Mouse (Mus musculus) embryonic facial prominence, embryonic 15.5 days (tissue): ENCODE data around the gene 2310034G01Rik. TPM values are rescaled to one million over a fixed set of nuclear protein-coding genes. Genes with fewer than 3 reads are reported as not detected.
A peak's percentile ranks its signal among the peaks of the same experiment; 100 is the strongest.

Source experiments
- ATAC-seq: fragments of 200-750 bp; cut with Nextera tagmentation; 2 replicates; pipeline ENCODE4 v1.8.0; 2017; ENCODE audit warnings: low read depth, moderate TSS enrichment; ENCODE audit not compliant: insufficient number of reproducible peaks, low FRiP score, low TSS enrichment
- H3K27ac ChIP-seq: fragments of 300-500 bp; sonication (generic); replicated peaks from 2 replicates; pipeline ENCODE4 v1.5.1; 2015; ENCODE audit warnings: mild to moderate bottlenecking, inconsistent platforms
- H3K27me3 ChIP-seq: fragments of 300-500 bp; sonication (generic); 2 replicates; pipeline ENCODE4 v1.6.1; 2015; ENCODE audit warnings: inconsistent platforms
- H3K36me3 ChIP-seq: fragments of 300-500 bp; sonication (generic); 2 replicates; pipeline ENCODE4 v1.6.1; 2015; ENCODE audit warnings: mild to moderate bottlenecking, inconsistent platforms
- H3K4me1 ChIP-seq: fragments of 300-500 bp; sonication (generic); 2 replicates; pipeline ENCODE4 v1.6.1; 2015; ENCODE audit warnings: inconsistent platforms
- H3K4me2 ChIP-seq: fragments of 300-500 bp; sonication (generic); replicated peaks from 2 replicates; pipeline ENCODE4 v1.6.1; 2015; ENCODE audit warnings: mild to moderate bottlenecking, inconsistent platforms
- H3K4me3 ChIP-seq: fragments of 300-500 bp; sonication (generic); replicated peaks from 2 replicates; pipeline ENCODE4 v1.5.1; 2015; ENCODE audit warnings: mild to moderate bottlenecking, inconsistent platforms
- H3K9ac ChIP-seq: fragments of 300-500 bp; sonication (generic); 2 replicates; pipeline ENCODE4 v1.6.1; 2015; ENCODE audit warnings: inconsistent platforms
- H3K9me3 ChIP-seq: fragments of 300-500 bp; sonication (generic); replicated peaks from 2 replicates; pipeline ENCODE4 v1.6.1; 2016; ENCODE audit warnings: inconsistent platforms
- WGBS: fragments of 180-500 bp; shearing (Covaris S2); methylation state at CpG from one replicate; pipeline ENCODE4 v1.1.7; 2015; 5-methylcytosine and 5-hydroxymethylcytosine counted together
- polyA plus RNA-seq: library from polyadenylated mRNA; unstranded; fragments of >200 nt; fragmentation: Nextera tagmentation; extraction: Ambion mirVana; gene quantifications from 2 replicates; pipeline ENCODE4 v1.2.1, GENCODE M21; 2015

Gene 2310034G01Rik
- polyA plus RNA-seq, 1 experiment from 2014 or later, result 5.3 TPM

GRCm38 (mm10) chr19:46312566-46312965 is 37.5 kb downstream of the 2310034G01Rik start:
- ATAC-seq, result no peak
- Histone ChIP-seq H3K4me1 (peaks cover 40% of the 10 kb centered on the region), H3K9ac (no peak overlapping the region), H3K36me3 (peaks cover 43% of the 10 kb centered on the region), H3K9me3 (no peaks in the 10 kb centered on the region), H3K27ac (no peak overlapping the region), H3K27me3 (peaks cover 64% of the 10 kb centered on the region), H3K4me3 (no peak overlapping the region), H3K4me2 (no peak overlapping the region)
- 87% methylated on average over 21 of the region's 21 CpGs for WGBS

GRCm38 (mm10) chr19:46311341-46311740 is 38.8 kb downstream of the 2310034G01Rik start:
- H3K4me3 ChIP-seq, result no peak overlapping the region
- peaks cover 61% of the 10 kb centered on the region for H3K27me3 ChIP-seq
- H3K9ac ChIP-seq, result no peak overlapping the region
- WGBS, result 88% methylated on average over 9 of the region's 9 CpGs
- no peaks in the 10 kb centered on the region for H3K9me3 ChIP-seq
- no peak overlapping the region for H3K4me2 ChIP-seq
- no peak overlapping the region for H3K27ac ChIP-seq
- H3K4me1 ChIP-seq, result peaks cover 29% of the 10 kb centered on the region
- H3K36me3 ChIP-seq, result peaks cover 49% of the 10 kb centered on the region
- ATAC-seq, result no peak

GRCm38 (mm10) chr19:46310312-46310865 is 39.7 kb downstream of the 2310034G01Rik start:
- peaks cover 51% of the 10 kb centered on the region for H3K27me3 ChIP-seq
- 90% methylated on average over 12 of the region's 12 CpGs for WGBS
- no peak overlapping the region for H3K4me2 ChIP-seq
- ATAC-seq, result no peak
- no peak overlapping the region for H3K4me3 ChIP-seq
- peaks cover 49% of the 10 kb centered on the region for H3K36me3 ChIP-seq
- H3K27ac ChIP-seq, result no peak overlapping the region
- H3K9ac ChIP-seq, result no peak overlapping the region
- no peaks in the 10 kb centered on the region for H3K9me3 ChIP-seq
- H3K4me1 ChIP-seq, result peaks cover 28% of the 10 kb centered on the region

GRCm38 (mm10) chr19:46309651-46310305 is 40.3 kb downstream of the 2310034G01Rik start:
- WGBS, result 81% methylated on average over 21 of the region's 21 CpGs
- Histone ChIP-seq H3K36me3 (peaks cover 49% of the 10 kb centered on the region), H3K4me2 (no peak overlapping the region), H3K4me3 (no peak overlapping the region), H3K27me3 (peaks cover 45% of the 10 kb centered on the region), H3K9me3 (no peaks in the 10 kb centered on the region), H3K4me1 (peaks cover 28% of the 10 kb centered on the region), H3K9ac (no peak overlapping the region), H3K27ac (no peak overlapping the region)
- no peak for ATAC-seq

GRCm38 (mm10) chr19:46308706-46309435 is 41.2 kb downstream of the 2310034G01Rik start:
- Histone ChIP-seq H3K4me3 (peak overlapping the region; percentile 43), H3K27me3 (peaks cover 36% of the 10 kb centered on the region), H3K36me3 (peaks cover 49% of the 10 kb centered on the region), H3K4me2 (peak overlapping the region; percentile 82), H3K4me1 (peaks cover 28% of the 10 kb centered on the region), H3K9me3 (no peaks in the 10 kb centered on the region), H3K9ac (peak overlapping the region; percentile 21; the same call in 1 of the 2 replicates), H3K27ac (no peak overlapping the region)
- no peak for ATAC-seq
- WGBS, result under 1% methylated on average over 47 of the region's 47 CpGs

GRCm38 (mm10) chr19:46308303-46308702 is 41.8 kb downstream of the 2310034G01Rik start:
- peaks cover 34% of the 10 kb centered on the region for H3K4me1 ChIP-seq
- no peak overlapping the region for H3K9ac ChIP-seq
- peak overlapping the region; percentile 82 for H3K4me2 ChIP-seq
- 69% methylated on average over 16 of the region's 16 CpGs for WGBS
- peaks cover 49% of the 10 kb centered on the region for H3K36me3 ChIP-seq
- no peaks in the 10 kb centered on the region for H3K9me3 ChIP-seq
- peak overlapping the region; percentile 43; the same call in 1 of the 2 replicates for H3K4me3 ChIP-seq
- ATAC-seq, result no peak
- peaks cover 30% of the 10 kb centered on the region for H3K27me3 ChIP-seq
- H3K27ac ChIP-seq, result no peak overlapping the region

GRCm38 (mm10) chr19:46307781-46308180 is 42.3 kb downstream of the 2310034G01Rik start:
- ATAC-seq, result no peak
- Histone ChIP-seq H3K9me3 (no peaks in the 10 kb centered on the region), H3K27ac (no peak overlapping the region), H3K36me3 (peaks cover 49% of the 10 kb centered on the region), H3K4me2 (no peak overlapping the region), H3K4me3 (no peak overlapping the region), H3K4me1 (peaks cover 34% of the 10 kb centered on the region), H3K27me3 (peaks cover 27% of the 10 kb centered on the region; the same call in 1 of the 2 replicates), H3K9ac (no peak overlapping the region)
- 83% methylated on average over 16 of the region's 16 CpGs for WGBS

GRCm38 (mm10) chr19:46306751-46307289 is 43.3 kb downstream of the 2310034G01Rik start:
- Histone ChIP-seq H3K4me1 (peaks cover 34% of the 10 kb centered on the region), H3K27ac (no peak overlapping the region), H3K4me3 (no peak overlapping the region), H3K9ac (no peak overlapping the region), H3K36me3 (peaks cover 39% of the 10 kb centered on the region), H3K27me3 (peaks cover 19% of the 10 kb centered on the region; the same call in 1 of the 2 replicates), H3K4me2 (no peak overlapping the region), H3K9me3 (no peaks in the 10 kb centered on the region)
- ATAC-seq, result no peak
- 91% methylated on average over 9 of the region's 9 CpGs for WGBS

GRCm38 (mm10) chr19:46306268-46306610 is 43.9 kb downstream of the 2310034G01Rik start:
- no peak for ATAC-seq
- peak overlapping the region; percentile 77 for H3K4me3 ChIP-seq
- no peaks in the 10 kb centered on the region for H3K9me3 ChIP-seq
- no peak overlapping the region for H3K9ac ChIP-seq
- peak overlapping the region; percentile 94; the same call in 1 of the 2 replicates for H3K27ac ChIP-seq
- H3K27me3 ChIP-seq, result peaks cover 19% of the 10 kb centered on the region; the same call in 1 of the 2 replicates
- H3K4me2 ChIP-seq, result peak overlapping the region; percentile 95
- 53% methylated on average over 5 of the region's 5 CpGs for WGBS
- H3K36me3 ChIP-seq, result peaks cover 33% of the 10 kb centered on the region
- peaks cover 34% of the 10 kb centered on the region for H3K4me1 ChIP-seq

- H3K9ac ChIP-seq, result peak overlapping the region; percentile 53
- H3K27ac ChIP-seq, result peak overlapping the region; percentile 94
- H3K4me2 ChIP-seq, result peak overlapping the region; percentile 95
- peak; percentile 77 for ATAC-seq
- no peaks in the 10 kb centered on the region for H3K9me3 ChIP-seq
- H3K27me3 ChIP-seq, result peaks cover 19% of the 10 kb centered on the region; the same call in 1 of the 2 replicates
- peak overlapping the region; percentile 77 for H3K4me3 ChIP-seq
- H3K36me3 ChIP-seq, result peaks cover 27% of the 10 kb centered on the region
- H3K4me1 ChIP-seq, result peaks cover 34% of the 10 kb centered on the region
- under 1% methylated on average over 43 of the region's 43 CpGs for WGBS
Measured at GRCm38 (mm10) chr19:46305432-46306267, 44.5 kb downstream of the 2310034G01Rik start.
